Mouse (Mus musculus): ENCODE data around the gene Gldc. TPM values are rescaled to one million over a fixed set of nuclear protein-coding genes. Genes with fewer than 3 reads are reported as not detected.
A peak's percentile ranks its signal among the peaks of the same experiment; 100 is the strongest.
"Not testable (repeated sequence)": the region's sequence is repeated elsewhere in the genome, so short reads cannot be mapped to it uniquely, and the experiment has no call there.

Gldc gene
- polyA plus RNA-seq (2016; fragmentation: Nextera tagmentation; extraction: Ambion mirVana) = 13.9 and 20.0 TPM in 2 replicates

- H3K27me3 ChIP-seq (ENCODE audit: low read depth, poor library complexity, severe bottlenecking) = peaks cover 37% of the 10 kb centered on the region
- H3K27ac ChIP-seq = peak within 1 kb of the TSS; percentile 82
- peak within 1 kb of the TSS; percentile 73 for H3K4me3 ChIP-seq
- H3K4me1 ChIP-seq = peaks cover 19% of the 10 kb centered on the region
- peak; percentile 79 for DNase-seq (ENCODE audit: low spot score)
- 0% methylated on average over 28 of the region's 53 CpGs for WGBS
- H3K9me3 ChIP-seq (replicated peaks) = no peaks in the 10 kb centered on the region
- no peaks in the 10 kb centered on the region for H3K36me3 ChIP-seq
Measured at GRCm38 (mm10) chr19:30174919-30175571, at the start of gene Gldc. Gldc (minus strand) TSS chr19:30175429.

GRCm38 (mm10) chr19:30222593-30222992 is 47.4 kb upstream of the Gldc start:
- H3K4me3 ChIP-seq; H3K27ac ChIP-seq; DNase-seq (ENCODE audit: low spot score); H3K4me1 ChIP-seq; H3K27me3 ChIP-seq (ENCODE audit: low read depth, poor library complexity, severe bottlenecking); H3K36me3 ChIP-seq; H3K9me3 ChIP-seq (replicated peaks): not testable (repeated sequence)
- 79% methylated on average over 8 of the region's 8 CpGs for WGBS

- peak; percentile 77 for DNase-seq (ENCODE audit: low spot score)
- H3K9me3 ChIP-seq (replicated peaks) = no peaks in the 10 kb centered on the region
- H3K36me3 ChIP-seq = no peaks in the 10 kb centered on the region
- no peaks in the 10 kb centered on the region for H3K27me3 ChIP-seq (ENCODE audit: low read depth, poor library complexity, severe bottlenecking)
- WGBS = 21% methylated on average over 7 of the region's 7 CpGs
- no peak overlapping the region for H3K4me3 ChIP-seq
- H3K27ac ChIP-seq = no peak overlapping the region
- H3K4me1 ChIP-seq = peaks cover 4% of the 10 kb centered on the region; the same call in 1 of the 2 replicates
Measured at GRCm38 (mm10) chr19:30217335-30217734, 42.1 kb upstream of the Gldc start.

GRCm38 (mm10) chr19:30216186-30216585 is 41.0 kb upstream of the Gldc start:
- H3K36me3 ChIP-seq = no peaks in the 10 kb centered on the region
- WGBS = 85% methylated on average over 4 of the region's 4 CpGs
- H3K27me3 ChIP-seq (ENCODE audit: low read depth, poor library complexity, severe bottlenecking) = no peaks in the 10 kb centered on the region
- no peaks in the 10 kb centered on the region for H3K9me3 ChIP-seq (replicated peaks)
- no peak overlapping the region for H3K27ac ChIP-seq
- peak; percentile 28 for DNase-seq (ENCODE audit: low spot score)
- H3K4me3 ChIP-seq = no peak overlapping the region
- peaks cover 4% of the 10 kb centered on the region; the same call in 1 of the 2 replicates for H3K4me1 ChIP-seq

- H3K4me3 ChIP-seq; H3K9me3 ChIP-seq (replicated peaks); H3K4me1 ChIP-seq; H3K27ac ChIP-seq; H3K27me3 ChIP-seq (ENCODE audit: low read depth, poor library complexity, severe bottlenecking); H3K36me3 ChIP-seq: not testable (repeated sequence)
- DNase-seq (ENCODE audit: low spot score) = peak; percentile 18
- 65% methylated on average over 2 of the region's 2 CpGs for WGBS
Measured at GRCm38 (mm10) chr19:30215736-30216135, 40.5 kb upstream of the Gldc start.

- Histone ChIP-seq H3K27ac (no peak overlapping the region), H3K36me3 (no peaks in the 10 kb centered on the region), H3K9me3 (replicated peaks) (no peaks in the 10 kb centered on the region), H3K4me1 (peaks cover 4% of the 10 kb centered on the region; the same call in 1 of the 2 replicates), H3K27me3 (ENCODE audit: low read depth, poor library complexity, severe bottlenecking) (no peaks in the 10 kb centered on the region), H3K4me3 (no peak overlapping the region)
- DNase-seq (ENCODE audit: low spot score) = peak; percentile 8
- WGBS = 30% methylated on average over 2 of the region's 2 CpGs
Measured at GRCm38 (mm10) chr19:30214026-30214425, 38.8 kb upstream of the Gldc start.

GRCm38 (mm10) chr19:30209006-30209405 is 33.8 kb upstream of the Gldc start:
- H3K4me3 ChIP-seq; H3K9me3 ChIP-seq (replicated peaks); H3K36me3 ChIP-seq; H3K27me3 ChIP-seq (ENCODE audit: low read depth, poor library complexity, severe bottlenecking); H3K27ac ChIP-seq: not testable (repeated sequence)
- peaks cover 16% of the 10 kb centered on the region for H3K4me1 ChIP-seq
- DNase-seq (ENCODE audit: low spot score) = peak; percentile 12
- 94% methylated on average over 8 of the region's 8 CpGs for WGBS

- Histone ChIP-seq H3K9me3 (replicated peaks) (no peaks in the 10 kb centered on the region), H3K27ac (no peak overlapping the region), H3K27me3 (ENCODE audit: low read depth, poor library complexity, severe bottlenecking) (no peaks in the 10 kb centered on the region), H3K4me3 (no peak overlapping the region), H3K4me1 (peaks cover 13% of the 10 kb centered on the region; the same call in 1 of the 2 replicates), H3K36me3 (no peaks in the 10 kb centered on the region)
- 84% methylated on average over 1 of the region's 1 CpGs for WGBS
- DNase-seq (ENCODE audit: low spot score) = peak; percentile 3
Measured at GRCm38 (mm10) chr19:30206981-30207380, 31.8 kb upstream of the Gldc start.

- no peak for DNase-seq (ENCODE audit: low spot score)
- Histone ChIP-seq H3K9me3 (replicated peaks) (no peaks in the 10 kb centered on the region), H3K4me1 (peaks cover 13% of the 10 kb centered on the region; the same call in 1 of the 2 replicates), H3K27ac (no peak overlapping the region), H3K27me3 (ENCODE audit: low read depth, poor library complexity, severe bottlenecking) (no peaks in the 10 kb centered on the region), H3K4me3 (no peak overlapping the region), H3K36me3 (no peaks in the 10 kb centered on the region)
- 84% methylated on average over 4 of the region's 4 CpGs for WGBS
Measured at GRCm38 (mm10) chr19:30205874-30206273, 30.6 kb upstream of the Gldc start.

GRCm38 (mm10) chr19:30205159-30205816 is 30.1 kb upstream of the Gldc start:
- Histone ChIP-seq H3K27me3 (ENCODE audit: low read depth, poor library complexity, severe bottlenecking) (no peaks in the 10 kb centered on the region), H3K27ac (no peak overlapping the region), H3K4me3 (no peak overlapping the region), H3K36me3 (no peaks in the 10 kb centered on the region), H3K4me1 (peaks cover 13% of the 10 kb centered on the region; the same call in 1 of the 2 replicates), H3K9me3 (replicated peaks) (no peaks in the 10 kb centered on the region)
- WGBS = 20% methylated on average over 12 of the region's 12 CpGs
- peak; percentile 74 for DNase-seq (ENCODE audit: low spot score)

GRCm38 (mm10) chr19:30202177-30202576 is 26.9 kb upstream of the Gldc start:
- no peak for DNase-seq (ENCODE audit: low spot score)
- H3K4me1 ChIP-seq = 0 out of 2 replicates have a peak, but pooled peaks cover 7% of the 10 kb centered on the region
- H3K4me3 ChIP-seq = no peak overlapping the region
- H3K36me3 ChIP-seq = no peaks in the 10 kb centered on the region
- H3K27me3 ChIP-seq (ENCODE audit: low read depth, poor library complexity, severe bottlenecking) = no peaks in the 10 kb centered on the region
- WGBS = 45% methylated on average over 7 of the region's 7 CpGs
- no peaks in the 10 kb centered on the region for H3K9me3 ChIP-seq (replicated peaks)
- H3K27ac ChIP-seq = no peak overlapping the region

- no peaks in the 10 kb centered on the region for H3K4me1 ChIP-seq
- peak; percentile 16 for DNase-seq (ENCODE audit: low spot score)
- WGBS = 79% methylated on average over 6 of the region's 6 CpGs
Measured at GRCm38 (mm10) chr19:30194999-30195398, 19.8 kb upstream of the Gldc start.

GRCm38 (mm10) chr19:30187232-30187631 is 12.0 kb upstream of the Gldc start:
- WGBS = 91% methylated on average over 2 of the region's 2 CpGs
- no peaks in the 10 kb centered on the region for H3K36me3 ChIP-seq
- H3K27ac ChIP-seq = no peak overlapping the region
- H3K4me1 ChIP-seq = no peaks in the 10 kb centered on the region
- no peak overlapping the region for H3K4me3 ChIP-seq
- H3K9me3 ChIP-seq (replicated peaks) = no peaks in the 10 kb centered on the region
- no peaks in the 10 kb centered on the region for H3K27me3 ChIP-seq (ENCODE audit: low read depth, poor library complexity, severe bottlenecking)
- DNase-seq (ENCODE audit: low spot score) = no peak

More at GRCm38 (mm10) chr19:30194999-30195398, 19.8 kb upstream of the Gldc start:
- H3K9me3 ChIP-seq (replicated peaks) = no peaks in the 10 kb centered on the region
- no peaks in the 10 kb centered on the region for H3K27me3 ChIP-seq (ENCODE audit: low read depth, poor library complexity, severe bottlenecking)
- H3K27ac ChIP-seq = no peak overlapping the region
- H3K4me3 ChIP-seq = no peak overlapping the region
- no peaks in the 10 kb centered on the region for H3K36me3 ChIP-seq

Measured in limb, embryonic 10.5 days (tissue).